Mouse (Mus musculus) kidney, embryonic 14.5 days (tissue): ENCODE measurements at regions not wholly inside any gene's neighbourhood (a gene's known extent, or its start where the extent isn't known, plus 50 kb on each side); places are given as distances from the start of the nearest gene placed in this dataset.

ENCODE experiments used
- ATAC-seq: fragments of 200-750 bp; cut with Nextera tagmentation; 2 replicates; pipeline ENCODE4 v1.8.0; 2017; ENCODE audit warnings: moderate number of reproducible peaks, mild to moderate bottlenecking, moderate TSS enrichment, moderate library complexity; ENCODE audit not compliant: low FRiP score, low TSS enrichment
- H3K27ac ChIP-seq: fragments of 300-500 bp; sonication (generic); 2 replicates; pipeline ENCODE4 v1.5.1; 2014; ENCODE audit warnings: low read depth, mild to moderate bottlenecking, low read length, moderate library complexity, mixed read lengths
- H3K27me3 ChIP-seq: fragments of 300-500 bp; sonication (generic); 2 replicates; pipeline ENCODE4 v1.6.1; 2014; ENCODE audit warnings: mild to moderate bottlenecking, low read length; ENCODE audit not compliant: control insufficient read depth, insufficient read depth
- H3K36me3 ChIP-seq: fragments of 300-500 bp; sonication (generic); 2 replicates; pipeline ENCODE4 v1.6.1; 2014; ENCODE audit warnings: low read length, mixed read lengths; ENCODE audit not compliant: control insufficient read depth, insufficient read depth
- H3K4me1 ChIP-seq: fragments of 300-500 bp; sonication (generic); 2 replicates; pipeline ENCODE4 v1.6.1; 2014; ENCODE audit warnings: low read length, mixed read lengths; ENCODE audit not compliant: control insufficient read depth, insufficient read depth
- H3K4me2 ChIP-seq: fragments of 300-500 bp; sonication (generic); replicated peaks from 2 replicates; pipeline ENCODE4 v1.6.1; 2014; ENCODE audit warnings: low read depth, mild to moderate bottlenecking, low read length
- H3K4me3 ChIP-seq: fragments of 300-500 bp; sonication (generic); 2 replicates; pipeline ENCODE4 v1.5.1; 2014; ENCODE audit warnings: mild to moderate bottlenecking, low read length
- H3K9ac ChIP-seq: fragments of 300-500 bp; sonication (generic); 2 replicates; pipeline ENCODE4 v1.6.1; 2014; ENCODE audit warnings: low read depth, mild to moderate bottlenecking, low read length, moderate library complexity
- H3K9me3 ChIP-seq: fragments of 300-500 bp; sonication (generic); 2 replicates; pipeline ENCODE4 v1.6.1; 2016; ENCODE audit warnings: low read length; ENCODE audit not compliant: control insufficient read depth
- WGBS: fragments of 180-500 bp; shearing (Covaris S2); extraction: QIAGEN DNeasy Blood & Tissue Kit; methylation state at CpG from one replicate; pipeline ENCODE4 v1.1.7; 2014; 5-methylcytosine and 5-hydroxymethylcytosine counted together

DNA sequence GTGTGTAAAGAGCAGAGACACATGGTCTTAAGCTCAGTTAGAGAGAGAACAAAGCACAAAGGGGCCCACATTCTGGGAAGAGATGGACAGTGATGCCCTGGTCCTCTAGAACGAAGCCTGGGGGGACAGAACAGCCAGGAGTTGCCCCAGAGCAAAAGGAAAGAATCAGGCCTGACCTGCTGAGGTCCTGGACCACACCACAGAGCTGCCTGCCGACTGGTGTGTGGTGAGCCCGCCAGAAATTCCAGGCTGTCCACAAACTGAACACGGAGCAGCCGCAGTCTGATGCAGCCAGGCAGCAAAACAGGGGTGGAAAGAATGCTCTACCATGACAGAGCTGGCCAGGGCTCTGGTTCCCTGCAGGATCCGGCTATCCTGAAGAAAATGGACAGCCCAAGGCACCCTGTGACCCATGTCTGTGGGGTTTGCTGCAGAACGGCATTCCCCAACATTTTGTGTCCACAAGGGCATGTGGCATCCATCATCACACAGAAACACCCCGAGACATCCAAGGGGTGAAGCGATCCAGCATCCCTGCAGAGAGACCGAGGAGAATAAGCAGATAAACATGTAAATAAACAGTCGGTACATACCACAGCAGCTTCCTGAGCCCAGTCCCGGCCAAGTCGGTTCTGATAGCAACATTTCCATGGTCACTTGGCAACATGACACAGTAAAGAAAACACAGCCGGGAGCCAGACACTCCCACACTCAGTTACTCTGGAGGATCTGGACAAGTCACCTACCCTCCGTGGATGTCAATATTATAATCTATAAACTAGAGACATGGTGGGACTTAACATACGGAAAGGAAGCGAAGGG is 65.3 kb upstream of the Pomp start:
- Histone ChIP-seq H3K27ac (no peak overlapping the region), H3K4me1 (no peaks in the 10 kb centered on the region), H3K27me3 (no peaks in the 10 kb centered on the region), H3K9ac (no peak overlapping the region), H3K4me3 (no peak overlapping the region), H3K36me3 (no peaks in the 10 kb centered on the region), H3K4me2 (no peak overlapping the region), H3K9me3 (0 out of 2 replicates have a peak, but pooled peaks cover 8% of the 10 kb centered on the region)
- no peak for ATAC-seq
- 69% methylated on average over 17 of the region's 17 CpGs for WGBS

DNA sequence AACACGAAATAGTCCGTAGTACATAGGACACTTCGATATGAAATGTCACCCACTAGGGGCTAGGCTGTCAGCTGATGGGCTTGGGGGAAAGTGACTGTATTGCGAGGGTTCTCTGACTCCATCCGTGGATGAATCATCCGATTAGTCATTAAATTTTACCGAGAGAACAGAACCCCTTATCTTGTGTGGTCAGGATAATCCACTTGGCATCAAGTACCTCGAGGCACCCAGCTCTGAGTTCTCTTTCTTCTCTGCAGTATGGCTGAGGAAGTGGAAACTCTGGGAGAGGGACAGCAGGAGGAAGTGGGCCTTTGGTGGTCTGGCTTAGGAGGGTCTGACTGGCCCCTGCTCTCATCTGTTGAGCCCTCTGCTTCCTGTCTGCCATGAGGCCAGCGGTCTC is 67.2 kb upstream of the Pomp start:
- Histone ChIP-seq H3K9ac (no peak overlapping the region), H3K27me3 (no peaks in the 10 kb centered on the region), H3K27ac (no peak overlapping the region), H3K4me1 (no peaks in the 10 kb centered on the region), H3K9me3 (0 out of 2 replicates have a peak, but pooled peaks cover 4% of the 10 kb centered on the region), H3K4me3 (no peak overlapping the region), H3K4me2 (no peak overlapping the region), H3K36me3 (no peaks in the 10 kb centered on the region)
- 73% methylated on average over 9 of the region's 9 CpGs for WGBS
- no peak for ATAC-seq

DNA sequence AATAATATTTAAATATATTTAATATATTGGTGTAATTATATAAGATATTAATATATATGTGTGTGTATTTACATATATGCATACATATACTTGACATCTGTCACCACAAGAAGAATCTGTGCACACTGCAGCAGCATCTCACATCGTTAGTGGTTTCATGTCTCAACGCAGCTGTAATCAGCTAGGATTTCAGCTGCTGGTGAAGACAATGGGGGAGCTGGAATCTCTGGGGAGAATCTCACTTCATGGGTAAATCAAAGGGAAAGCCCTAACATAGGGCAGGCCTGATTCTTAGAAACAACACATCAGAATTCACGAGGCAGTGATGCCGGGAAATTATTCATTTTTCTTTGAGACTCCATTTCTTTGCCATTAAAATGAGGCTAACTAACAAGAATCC is 66.8 kb upstream of the Flt1 start:
- WGBS, result 77% methylated on average over 4 of the region's 4 CpGs
- H3K27ac ChIP-seq, result no peak overlapping the region
- no peak overlapping the region for H3K4me3 ChIP-seq
- 0 out of 2 replicates have a peak, but pooled peaks cover 4% of the 10 kb centered on the region for H3K9me3 ChIP-seq
- H3K4me1 ChIP-seq, result no peaks in the 10 kb centered on the region
- no peaks in the 10 kb centered on the region for H3K27me3 ChIP-seq
- no peaks in the 10 kb centered on the region for H3K36me3 ChIP-seq
- no peak overlapping the region for H3K4me2 ChIP-seq
- no peak for ATAC-seq
- H3K9ac ChIP-seq, result no peak overlapping the region

DNA sequence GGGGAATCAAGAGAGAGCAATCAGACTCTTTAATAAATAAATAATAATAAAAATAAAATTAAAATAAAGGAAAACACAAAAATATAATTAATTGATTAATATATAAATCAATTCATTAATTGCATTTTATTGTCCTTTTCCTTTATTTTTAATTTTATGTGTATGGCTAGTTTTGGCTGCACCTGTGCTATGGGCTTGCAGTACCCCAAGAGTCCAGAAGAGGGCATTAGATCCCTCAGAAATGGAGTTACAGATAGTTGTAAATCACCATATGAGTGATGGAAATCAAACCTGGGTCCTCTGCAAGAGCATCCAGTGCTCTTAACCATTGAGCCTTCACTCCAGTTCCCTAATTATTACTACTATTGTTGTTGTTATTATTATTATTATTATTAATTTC is 65.3 kb upstream of the Flt1 start:
- H3K9ac ChIP-seq, result no peak overlapping the region
- no peak overlapping the region for H3K4me2 ChIP-seq
- no peaks in the 10 kb centered on the region for H3K36me3 ChIP-seq
- no peaks in the 10 kb centered on the region for H3K27me3 ChIP-seq
- no peak for ATAC-seq
- no peak overlapping the region for H3K27ac ChIP-seq
- no peaks in the 10 kb centered on the region for H3K4me1 ChIP-seq
- no peaks in the 10 kb centered on the region for H3K9me3 ChIP-seq
- H3K4me3 ChIP-seq, result no peak overlapping the region

DNA sequence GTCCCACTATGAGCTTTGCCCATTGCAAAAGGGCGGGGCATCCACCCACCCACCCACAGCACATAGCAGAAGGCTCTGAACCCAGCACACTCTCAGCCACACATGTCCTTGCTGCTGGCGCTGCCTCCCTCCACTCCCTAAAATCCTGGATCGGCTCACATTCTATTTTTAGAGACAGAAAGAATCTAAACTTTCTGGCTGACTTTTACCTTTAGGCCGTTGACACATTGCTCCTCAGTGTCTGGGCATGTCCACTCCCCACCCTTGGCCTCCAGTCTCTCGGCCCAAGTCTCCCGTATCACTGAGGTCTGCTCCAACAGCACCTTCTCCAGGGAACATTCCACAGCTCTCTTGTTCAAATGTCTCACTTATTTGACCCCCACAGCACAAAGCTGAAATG is 62.7 kb upstream of the Flt1 start:
- no peak for ATAC-seq
- Histone ChIP-seq H3K9me3 (no peaks in the 10 kb centered on the region; the same call in 1 of the 2 replicates), H3K4me1 (no peaks in the 10 kb centered on the region), H3K4me3 (no peak overlapping the region), H3K36me3 (no peaks in the 10 kb centered on the region), H3K9ac (no peak overlapping the region), H3K27me3 (no peaks in the 10 kb centered on the region), H3K4me2 (no peak overlapping the region), H3K27ac (no peak overlapping the region)
- 80% methylated on average over 6 of the region's 6 CpGs for WGBS

DNA sequence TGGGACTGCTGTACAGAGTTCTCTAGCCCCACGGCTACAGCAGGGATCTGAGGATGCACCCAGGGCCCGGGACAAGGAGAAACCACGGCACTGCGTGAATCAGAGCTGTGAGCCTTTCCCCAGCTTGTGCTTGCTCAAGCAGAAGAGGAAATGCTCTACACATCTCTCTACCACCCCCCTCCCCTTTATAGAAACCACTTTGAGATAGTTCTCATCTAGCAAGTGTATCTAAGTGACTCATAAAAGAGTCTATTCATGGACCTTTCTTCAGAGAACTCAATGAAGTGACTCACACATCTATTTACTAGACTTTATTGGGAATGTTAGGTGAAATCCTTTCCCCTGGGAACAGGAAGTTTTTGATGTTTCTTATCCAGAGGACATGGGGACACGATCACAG is 61.0 kb upstream of the Flt1 start:
- H3K27ac ChIP-seq, result no peak overlapping the region
- no peak overlapping the region for H3K9ac ChIP-seq
- WGBS, result 73% methylated on average over 5 of the region's 5 CpGs
- H3K4me2 ChIP-seq, result no peak overlapping the region
- no peaks in the 10 kb centered on the region; the same call in 1 of the 2 replicates for H3K9me3 ChIP-seq
- H3K36me3 ChIP-seq, result no peaks in the 10 kb centered on the region
- no peaks in the 10 kb centered on the region for H3K27me3 ChIP-seq
- peaks cover 5% of the 10 kb centered on the region; the same call in 1 of the 2 replicates for H3K4me1 ChIP-seq
- ATAC-seq, result no peak
- no peak overlapping the region for H3K4me3 ChIP-seq

DNA sequence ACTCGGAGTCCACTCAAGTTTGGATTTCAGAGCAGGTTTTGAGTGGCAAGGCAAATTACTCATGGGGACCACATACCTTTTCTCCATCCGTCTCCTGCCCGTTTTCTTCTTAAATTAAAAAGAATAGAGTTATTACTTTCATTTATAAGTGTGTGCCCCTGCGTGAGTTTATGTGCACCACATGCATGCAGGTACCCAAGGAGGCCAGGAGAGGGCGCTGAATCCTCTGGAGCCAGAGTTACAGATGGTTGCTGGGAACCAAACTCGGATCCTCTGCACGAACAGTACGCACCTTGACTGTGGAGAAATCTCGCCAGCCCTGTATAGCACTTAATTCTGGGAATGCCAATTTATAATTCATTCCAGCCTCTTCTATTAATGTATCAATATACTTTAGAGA is 58.3 kb upstream of the Flt1 start:
- 92% methylated on average over 9 of the region's 9 CpGs for WGBS
- no peaks in the 10 kb centered on the region; the same call in 1 of the 2 replicates for H3K9me3 ChIP-seq
- H3K4me2 ChIP-seq, result no peak overlapping the region
- ATAC-seq, result no peak
- no peak overlapping the region for H3K9ac ChIP-seq
- H3K4me3 ChIP-seq, result no peak overlapping the region
- no peaks in the 10 kb centered on the region for H3K27me3 ChIP-seq
- no peaks in the 10 kb centered on the region for H3K36me3 ChIP-seq
- H3K27ac ChIP-seq, result no peak overlapping the region
- peaks cover 5% of the 10 kb centered on the region; the same call in 1 of the 2 replicates for H3K4me1 ChIP-seq

DNA sequence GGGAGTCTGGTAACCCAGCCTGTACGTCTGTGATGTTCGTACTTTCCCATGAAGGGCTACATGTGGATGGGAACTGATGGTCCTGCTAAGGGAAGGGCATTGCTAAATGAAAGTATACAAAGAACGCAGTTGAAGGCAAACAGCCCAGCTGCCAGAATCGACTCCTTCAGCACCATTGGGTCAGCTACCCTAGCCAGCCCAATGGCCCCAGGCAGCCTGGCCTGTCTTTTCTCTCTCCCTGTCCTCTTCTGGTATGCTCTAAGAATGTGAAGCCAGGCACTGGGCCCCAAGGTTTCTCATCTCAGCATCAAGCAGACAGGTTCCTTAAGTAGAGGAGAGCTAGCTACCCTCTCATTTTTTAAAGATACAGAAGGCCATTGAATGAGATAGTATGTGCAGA is 57.7 kb upstream of the Flt1 start:
- no peak for ATAC-seq
- H3K36me3 ChIP-seq, result no peaks in the 10 kb centered on the region
- H3K27ac ChIP-seq, result no peak overlapping the region
- no peak overlapping the region for H3K4me2 ChIP-seq
- H3K4me3 ChIP-seq, result no peak overlapping the region
- no peak overlapping the region for H3K9ac ChIP-seq
- H3K27me3 ChIP-seq, result no peaks in the 10 kb centered on the region
- peaks cover 5% of the 10 kb centered on the region; the same call in 1 of the 2 replicates for H3K4me1 ChIP-seq
- H3K9me3 ChIP-seq, result no peaks in the 10 kb centered on the region; the same call in 1 of the 2 replicates
- WGBS, result 59% methylated on average over 4 of the region's 4 CpGs

DNA sequence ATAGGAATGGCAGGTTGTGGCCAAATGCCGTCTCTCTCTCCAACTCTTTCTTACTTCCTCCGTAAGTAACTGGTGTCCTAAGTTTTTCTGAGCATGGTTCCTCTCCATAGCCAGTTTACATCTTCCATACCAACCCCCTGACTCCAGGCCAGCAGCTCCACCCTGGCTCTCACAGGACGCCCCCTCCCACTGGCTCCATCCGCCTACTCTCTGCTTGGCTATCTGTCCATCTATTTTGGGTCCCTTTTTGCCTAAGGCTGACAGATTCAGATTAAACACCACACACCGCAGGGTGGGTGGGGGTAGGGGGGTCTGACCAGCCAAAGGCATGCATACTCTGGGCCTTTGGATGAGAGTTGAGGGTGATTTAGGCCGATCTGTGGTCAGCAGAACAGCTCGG is 57.0 kb upstream of the Flt1 start:
- Histone ChIP-seq H3K4me3 (no peak overlapping the region), H3K9ac (no peak overlapping the region), H3K36me3 (no peaks in the 10 kb centered on the region), H3K4me2 (no peak overlapping the region), H3K27me3 (no peaks in the 10 kb centered on the region), H3K9me3 (no peaks in the 10 kb centered on the region; the same call in 1 of the 2 replicates), H3K4me1 (peaks cover 5% of the 10 kb centered on the region; the same call in 1 of the 2 replicates), H3K27ac (no peak overlapping the region)
- 48% methylated on average over 7 of the region's 7 CpGs for WGBS
- no peak for ATAC-seq
